Mouse (Mus musculus): ENCODE data around the gene Spata13. TPM values are rescaled to one million over a fixed set of nuclear protein-coding genes. Genes with fewer than 3 reads are reported as not detected.
A peak's percentile ranks its signal among the peaks of the same experiment; 100 is the strongest.

Spata13 gene
- polyA plus RNA-seq, 1 experiment from 2014 or later: 121 TPM

DNA sequence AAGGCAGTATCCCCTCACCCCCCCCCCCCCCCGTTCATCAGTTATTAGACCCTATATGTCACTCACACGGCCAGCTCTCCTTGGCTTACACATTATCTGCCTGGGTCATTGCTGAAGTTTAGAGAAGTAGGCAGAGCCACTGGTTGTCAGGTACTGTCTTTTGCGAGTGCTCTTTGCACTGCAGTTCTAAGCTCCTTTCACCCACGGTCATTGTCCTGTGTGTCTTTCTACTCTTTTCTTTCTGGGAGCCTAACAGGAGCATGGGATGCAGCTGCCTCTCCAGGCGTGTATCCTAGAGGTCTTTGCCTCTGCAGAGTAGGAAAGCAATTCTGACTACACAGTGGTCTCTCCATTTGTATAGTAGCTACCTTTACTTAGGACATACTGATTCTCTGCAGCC lies 27.5 kb downstream of the Spata13 start:
- peaks cover 37% of the 10 kb centered on the region for H3K36me3 ChIP-seq (replicated peaks)
- no peak overlapping the region for H3K4me3 ChIP-seq (replicated peaks)
- ATAC-seq (ENCODE audit: low FRiP score): no peak
- no peaks in the 10 kb centered on the region for H3K9me3 ChIP-seq
- 94% methylated on average over 5 of the region's 5 CpGs for WGBS
- no peak overlapping the region for H3K4me2 ChIP-seq
- peaks cover 26% of the 10 kb centered on the region for H3K4me1 ChIP-seq
- H3K27ac ChIP-seq: no peak overlapping the region
- no peak overlapping the region for H3K9ac ChIP-seq
- H3K27me3 ChIP-seq: no peaks in the 10 kb centered on the region

DNA sequence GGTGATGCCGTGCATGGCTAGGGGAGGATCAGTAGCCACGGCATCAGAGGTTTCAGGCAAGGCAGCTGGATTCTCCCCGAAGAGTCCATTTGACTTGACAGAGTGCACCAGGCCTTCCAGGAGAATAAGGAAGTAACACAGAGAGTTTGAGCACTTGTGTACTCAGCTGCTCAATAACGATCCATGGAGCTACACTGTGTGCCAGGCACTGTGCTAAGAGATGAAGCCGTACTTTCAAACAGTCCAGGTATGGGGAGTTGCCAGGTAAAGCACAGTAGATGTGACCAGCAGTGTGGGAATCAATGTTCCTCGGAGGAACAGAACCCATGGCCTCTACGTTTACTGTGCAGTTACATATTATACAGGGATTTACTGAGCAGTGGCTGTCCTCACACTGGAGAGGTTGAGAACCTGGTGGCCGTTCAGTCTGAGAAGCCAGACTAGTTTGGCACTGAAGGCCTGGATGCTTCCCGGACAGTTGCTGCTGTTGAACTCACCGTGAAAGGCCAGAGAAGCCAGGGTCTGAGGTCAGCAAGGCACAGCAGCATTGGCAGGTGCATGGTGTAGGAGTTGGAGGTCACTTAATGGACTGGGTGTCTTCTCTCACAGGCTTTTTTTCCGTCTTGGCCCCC lies 29.6 kb downstream of the Spata13 start:
- Histone ChIP-seq H3K4me2 (no peak overlapping the region), H3K4me1 (peaks cover 24% of the 10 kb centered on the region), H3K9ac (no peak overlapping the region), H3K27ac (0 out of 2 replicates have a peak overlapping the region, but pooled peaks have one; percentile 15), H3K36me3 (replicated peaks) (peaks cover 37% of the 10 kb centered on the region), H3K9me3 (no peaks in the 10 kb centered on the region), H3K4me3 (replicated peaks) (no peak overlapping the region), H3K27me3 (no peaks in the 10 kb centered on the region)
- 89% methylated on average over 11 of the region's 11 CpGs for WGBS
- ATAC-seq (ENCODE audit: low FRiP score): no peak

DNA sequence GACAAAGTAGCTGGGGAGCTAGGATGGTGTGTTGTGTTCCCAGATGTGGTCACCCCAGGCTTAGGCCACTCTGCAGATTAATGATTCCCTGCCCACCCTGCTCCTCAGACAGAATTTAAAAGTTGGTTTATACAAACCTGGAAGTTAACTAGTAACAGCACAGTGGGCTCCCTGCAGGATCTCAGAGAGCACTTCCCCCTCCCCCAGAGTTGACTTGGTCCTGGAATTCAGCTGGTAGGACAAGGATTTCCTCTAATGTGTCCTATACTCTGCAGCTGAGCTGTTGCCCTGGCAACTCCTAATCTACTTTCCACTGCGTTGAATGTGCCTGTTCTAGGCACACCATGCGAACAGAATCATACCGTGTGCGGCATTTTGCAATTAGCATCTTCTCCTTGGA lies 30.8 kb downstream of the Spata13 start:
- Histone ChIP-seq H3K4me3 (replicated peaks) (no peak overlapping the region), H3K27ac (no peak overlapping the region), H3K9me3 (no peaks in the 10 kb centered on the region), H3K4me2 (no peak overlapping the region; the same call in 1 of the 2 replicates), H3K27me3 (no peaks in the 10 kb centered on the region), H3K36me3 (replicated peaks) (peaks cover 29% of the 10 kb centered on the region), H3K9ac (no peak overlapping the region), H3K4me1 (peaks cover 29% of the 10 kb centered on the region)
- WGBS: 21% methylated on average over 4 of the region's 4 CpGs
- peak; percentile 71; the same call in 1 of the 2 replicates for ATAC-seq (ENCODE audit: low FRiP score)

DNA sequence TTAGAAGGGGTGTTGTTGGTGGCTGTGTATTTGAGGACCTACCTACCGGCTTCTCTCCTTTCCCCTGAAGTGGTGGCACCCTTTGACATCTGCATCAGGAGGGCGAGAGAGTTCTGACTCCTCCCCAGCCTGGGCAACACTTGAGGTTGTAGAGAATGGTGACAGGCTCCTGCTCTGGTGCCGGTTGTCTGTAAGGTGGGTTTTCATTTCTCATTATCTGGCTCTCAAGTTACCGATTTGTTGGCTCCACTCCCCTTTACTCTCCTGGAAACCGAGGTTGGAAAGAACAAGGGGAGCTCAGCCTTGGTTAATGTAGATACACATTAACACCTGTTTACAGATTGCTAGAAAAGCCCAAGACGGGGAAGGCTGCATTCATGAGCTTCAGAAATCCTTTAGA lies 31.5 kb downstream of the Spata13 start:
- WGBS: 70% methylated on average over 6 of the region's 6 CpGs
- ATAC-seq (ENCODE audit: low FRiP score): no peak
- no peak overlapping the region for H3K4me3 ChIP-seq (replicated peaks)
- peaks cover 36% of the 10 kb centered on the region for H3K4me1 ChIP-seq
- no peaks in the 10 kb centered on the region for H3K27me3 ChIP-seq
- no peak overlapping the region for H3K4me2 ChIP-seq
- H3K27ac ChIP-seq: no peak overlapping the region
- peaks cover 25% of the 10 kb centered on the region for H3K36me3 ChIP-seq (replicated peaks)
- no peak overlapping the region for H3K9ac ChIP-seq
- no peaks in the 10 kb centered on the region for H3K9me3 ChIP-seq

DNA sequence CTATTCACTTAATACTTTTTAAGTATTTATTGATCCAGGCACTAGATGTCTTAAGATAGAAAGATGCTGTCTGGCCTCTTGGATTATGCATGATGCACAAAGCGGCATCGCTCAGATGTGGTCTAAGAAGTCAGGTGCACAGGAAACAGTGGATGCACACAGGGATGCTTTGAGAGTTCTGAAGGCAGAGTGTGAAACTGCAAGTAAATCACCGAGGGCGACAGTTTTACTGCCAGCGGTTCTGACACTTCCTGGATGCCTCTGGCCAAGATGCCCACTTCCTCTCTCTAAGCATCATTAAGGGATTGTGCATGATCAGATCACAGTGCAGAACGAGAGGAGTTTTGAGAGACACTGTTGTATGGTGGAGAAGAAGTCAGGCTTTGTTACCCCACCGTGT lies 32.5 kb downstream of the Spata13 start:
- peaks cover 46% of the 10 kb centered on the region for H3K4me1 ChIP-seq
- 91% methylated on average over 7 of the region's 7 CpGs for WGBS

DNA sequence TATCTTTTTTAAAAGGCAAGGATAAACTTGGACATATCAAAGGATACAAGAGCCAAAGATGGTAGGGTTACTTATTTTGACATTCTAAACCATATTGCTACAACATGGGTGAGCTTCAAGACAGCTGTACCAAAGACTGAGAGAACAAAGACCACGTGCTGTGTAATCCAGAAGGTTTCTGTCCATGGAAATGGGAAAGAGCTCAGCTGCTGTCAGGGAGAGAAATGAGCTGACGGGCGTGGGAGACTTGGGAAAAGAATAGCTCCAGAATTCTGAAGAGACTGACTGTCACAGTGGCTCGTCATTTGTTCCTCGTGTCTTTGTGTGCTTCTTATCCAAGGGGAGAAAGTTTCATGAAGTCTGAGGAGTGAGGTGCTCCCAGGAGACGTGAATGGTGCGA lies 36.4 kb downstream of the Spata13 start:
- Histone ChIP-seq H3K9ac (no peak overlapping the region), H3K9me3 (no peaks in the 10 kb centered on the region), H3K36me3 (replicated peaks) (no peaks in the 10 kb centered on the region), H3K4me3 (replicated peaks) (no peak overlapping the region), H3K4me2 (no peak overlapping the region), H3K4me1 (peaks cover 39% of the 10 kb centered on the region), H3K27ac (0 out of 2 replicates have a peak overlapping the region, but pooled peaks have one; percentile 53), H3K27me3 (no peaks in the 10 kb centered on the region)
- 39% methylated on average over 7 of the region's 7 CpGs for WGBS
- ATAC-seq (ENCODE audit: low FRiP score): no peak

More for the DNA sequence above, 32.5 kb downstream of the Spata13 start:
- ATAC-seq (ENCODE audit: low FRiP score): no peak
- Histone ChIP-seq H3K9ac (no peak overlapping the region), H3K9me3 (no peaks in the 10 kb centered on the region), H3K4me3 (replicated peaks) (no peak overlapping the region), H3K36me3 (replicated peaks) (peaks cover 15% of the 10 kb centered on the region), H3K27ac (no peak overlapping the region), H3K4me2 (no peak overlapping the region), H3K27me3 (no peaks in the 10 kb centered on the region)

DNA sequence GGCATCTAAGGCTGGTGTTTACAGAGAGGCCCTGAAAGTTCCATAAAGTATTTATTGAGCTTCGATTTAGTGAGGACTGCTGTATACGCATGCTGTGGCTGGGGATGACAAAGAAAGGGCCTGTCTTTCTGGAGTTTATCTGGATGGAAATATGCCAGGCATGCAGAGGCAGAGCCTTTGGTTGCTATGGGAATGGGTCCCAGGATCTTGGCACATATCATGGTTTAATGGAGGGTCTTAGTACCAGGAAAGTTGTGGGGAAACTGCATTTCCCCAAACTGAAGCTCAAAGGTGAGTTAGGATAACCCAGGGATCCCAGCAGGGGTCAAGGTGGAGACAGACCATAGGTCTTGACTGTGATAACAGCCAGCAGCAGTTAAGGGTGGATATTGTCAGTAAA lies 37.7 kb downstream of the Spata13 start:
- Histone ChIP-seq H3K9me3 (no peaks in the 10 kb centered on the region), H3K4me2 (no peak overlapping the region), H3K27me3 (no peaks in the 10 kb centered on the region), H3K9ac (no peak overlapping the region), H3K27ac (no peak overlapping the region), H3K4me3 (replicated peaks) (no peak overlapping the region), H3K4me1 (peaks cover 38% of the 10 kb centered on the region), H3K36me3 (replicated peaks) (no peaks in the 10 kb centered on the region)
- WGBS: 59% methylated on average over 2 of the region's 2 CpGs
- no peak for ATAC-seq (ENCODE audit: low FRiP score)

DNA sequence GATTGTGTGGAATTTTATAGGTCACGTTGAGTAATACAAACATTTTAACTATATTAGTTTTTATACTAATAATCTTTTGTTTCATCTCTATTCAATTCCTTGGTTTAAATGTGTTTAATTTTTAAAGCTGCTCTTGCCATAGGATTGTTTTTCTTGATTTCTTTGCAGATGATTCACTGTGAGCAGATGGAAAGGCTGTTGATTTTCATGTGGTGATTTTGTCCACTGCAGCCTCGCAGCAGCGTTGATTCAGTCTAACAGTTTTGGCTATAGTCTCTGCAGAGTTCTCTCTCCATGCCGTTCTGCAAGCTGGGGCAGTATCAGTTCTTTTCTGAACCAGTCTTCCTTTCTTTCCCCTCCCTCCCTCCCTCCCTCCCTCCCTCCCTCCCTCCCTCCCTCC lies 41.9 kb downstream of the Spata13 start:
- Histone ChIP-seq H3K36me3 (replicated peaks) (no peaks in the 10 kb centered on the region; the same call in 1 of the 2 replicates), H3K4me2 (no peak overlapping the region), H3K9ac (no peak overlapping the region), H3K9me3 (no peaks in the 10 kb centered on the region), H3K4me3 (replicated peaks) (no peak overlapping the region), H3K27ac (no peak overlapping the region), H3K4me1 (peaks cover 30% of the 10 kb centered on the region), H3K27me3 (no peaks in the 10 kb centered on the region)
- 92% methylated on average over 4 of the region's 4 CpGs for WGBS
- ATAC-seq (ENCODE audit: low FRiP score): no peak

DNA sequence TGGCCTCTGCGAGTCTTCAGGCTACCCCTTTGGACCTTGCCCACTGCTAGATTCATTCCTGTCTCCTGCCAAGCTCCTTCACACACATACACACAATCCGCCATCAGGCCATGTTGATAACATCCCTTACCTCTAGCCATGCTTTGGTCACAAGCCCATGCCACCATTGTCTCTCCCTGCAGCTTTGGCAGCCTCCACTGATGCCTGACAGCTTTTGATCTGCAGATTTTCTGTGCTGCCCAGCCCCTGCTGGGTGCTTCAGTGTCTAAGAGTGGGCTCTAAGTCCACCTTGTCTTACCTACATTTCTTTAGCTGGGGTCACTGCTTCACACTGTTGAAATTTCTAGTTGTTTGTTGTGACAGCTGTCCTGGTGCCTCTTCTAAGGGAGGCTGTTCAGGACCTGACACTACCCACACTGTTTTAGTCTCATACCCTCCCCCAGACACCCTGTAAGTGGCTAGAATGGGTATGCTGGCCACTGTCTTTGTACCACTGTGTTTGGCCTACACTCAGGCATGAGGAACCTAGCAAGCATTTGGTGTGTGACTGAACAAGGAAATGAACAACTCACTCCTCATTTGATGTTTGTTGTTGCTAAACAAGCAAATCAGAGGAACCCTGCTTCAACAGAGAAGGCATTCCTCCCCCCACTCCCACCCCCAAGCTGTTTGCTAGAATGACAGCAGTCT lies 43.0 kb downstream of the Spata13 start:
- no peak for ATAC-seq (ENCODE audit: low FRiP score)
- Histone ChIP-seq H3K4me2 (no peak overlapping the region), H3K36me3 (replicated peaks) (no peaks in the 10 kb centered on the region; the same call in 1 of the 2 replicates), H3K27me3 (no peaks in the 10 kb centered on the region), H3K9ac (no peak overlapping the region), H3K4me1 (peaks cover 26% of the 10 kb centered on the region), H3K9me3 (no peaks in the 10 kb centered on the region), H3K27ac (peak overlapping the region; percentile 0; the same call in 1 of the 2 replicates), H3K4me3 (replicated peaks) (no peak overlapping the region)
- 94% methylated on average over 2 of the region's 2 CpGs for WGBS

DNA sequence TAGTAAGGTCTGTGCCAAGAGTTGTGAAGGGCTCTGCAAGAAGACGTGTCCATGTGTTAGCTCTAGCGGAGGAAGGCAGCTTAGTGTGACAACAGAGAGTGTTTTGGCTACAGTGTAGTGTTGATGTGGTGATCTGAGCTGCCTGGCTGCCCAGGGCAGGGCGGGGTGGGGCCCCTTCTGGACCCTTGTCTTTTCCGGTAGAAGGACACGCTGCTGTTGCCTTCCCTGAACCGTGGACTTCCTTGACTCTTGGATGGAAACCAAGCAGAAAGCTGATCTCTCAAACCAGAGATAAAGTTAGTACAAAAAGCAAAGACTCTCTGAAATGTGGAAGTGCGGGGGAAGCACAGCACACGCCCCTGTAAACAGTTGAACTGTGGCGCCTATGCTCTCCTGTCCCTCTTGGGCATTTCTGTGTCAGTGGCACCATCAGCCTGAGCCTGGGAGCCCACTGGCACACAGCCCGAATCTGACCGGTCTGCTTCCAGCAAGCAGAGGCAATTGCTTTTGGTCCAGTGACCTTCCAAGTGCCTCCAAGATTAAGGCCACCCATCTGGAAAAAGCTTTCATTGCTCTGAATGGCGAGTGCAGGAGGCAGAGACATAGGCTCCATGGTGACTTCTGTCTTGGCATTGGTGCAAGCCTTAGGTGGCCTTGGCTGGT lies 48.7 kb downstream of the Spata13 start:
- H3K4me1 ChIP-seq: peaks cover 54% of the 10 kb centered on the region
- no peak overlapping the region for H3K4me3 ChIP-seq (replicated peaks)
- H3K9me3 ChIP-seq: no peaks in the 10 kb centered on the region
- WGBS: 58% methylated on average over 12 of the region's 12 CpGs
- 0 out of 2 replicates have a peak overlapping the region, but pooled peaks have one; percentile 25 for H3K9ac ChIP-seq
- H3K4me2 ChIP-seq: no peak overlapping the region; the same call in 1 of the 2 replicates
- H3K27ac ChIP-seq: peak overlapping the region; percentile 53; the same call in 1 of the 2 replicates
- H3K36me3 ChIP-seq (replicated peaks): no peaks in the 10 kb centered on the region
- H3K27me3 ChIP-seq: no peaks in the 10 kb centered on the region
- no peak for ATAC-seq (ENCODE audit: low FRiP score)

DNA sequence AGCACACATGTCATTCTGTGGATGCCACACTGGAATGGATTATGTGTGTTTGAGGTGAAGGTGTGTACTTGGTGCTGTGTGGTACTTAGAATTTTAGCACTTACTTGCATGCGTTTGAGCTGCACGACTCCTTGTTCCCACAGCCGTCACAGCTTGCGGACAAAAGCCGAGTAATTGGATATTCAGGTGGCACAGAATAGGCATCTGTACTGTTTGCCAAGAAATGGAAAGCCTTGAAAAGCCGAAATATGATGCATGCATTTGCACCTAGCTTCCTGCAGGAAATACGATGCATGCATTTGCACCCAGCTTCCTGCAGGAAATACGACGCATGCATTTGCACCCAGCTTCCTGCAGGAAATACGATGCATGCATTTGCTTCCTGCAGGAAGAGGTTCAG lies 50.2 kb downstream of the Spata13 start:
- Histone ChIP-seq H3K4me1 (peaks cover 65% of the 10 kb centered on the region), H3K27me3 (no peaks in the 10 kb centered on the region), H3K9me3 (no peaks in the 10 kb centered on the region), H3K27ac (0 out of 2 replicates have a peak overlapping the region, but pooled peaks have one; percentile 13), H3K4me3 (replicated peaks) (no peak overlapping the region), H3K9ac (no peak overlapping the region), H3K4me2 (no peak overlapping the region), H3K36me3 (replicated peaks) (no peaks in the 10 kb centered on the region)
- no peak for ATAC-seq (ENCODE audit: low FRiP score)
- 65% methylated on average over 10 of the region's 10 CpGs for WGBS

DNA sequence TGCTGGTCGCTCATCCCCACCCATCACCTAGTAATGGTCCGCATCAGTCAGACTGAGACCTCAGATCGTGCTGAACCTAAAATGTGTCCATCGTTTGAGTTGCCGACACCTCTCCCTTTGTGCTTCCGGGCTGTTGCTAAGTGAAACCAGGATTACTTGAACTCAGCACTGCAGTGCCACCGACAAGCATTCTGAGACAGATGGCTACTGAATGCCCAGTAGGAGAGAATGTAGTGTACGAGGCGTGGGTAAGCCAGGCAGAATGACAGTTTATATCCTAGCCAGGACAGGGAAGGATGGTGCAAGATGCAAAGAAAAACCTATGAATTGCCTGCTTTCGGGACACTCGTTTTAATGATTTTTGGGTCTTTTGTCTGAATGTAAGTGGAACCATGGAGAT lies 52.9 kb downstream of the Spata13 start:
- Histone ChIP-seq H3K9ac (no peak overlapping the region), H3K4me3 (replicated peaks) (no peak overlapping the region), H3K9me3 (no peaks in the 10 kb centered on the region), H3K4me2 (no peak overlapping the region), H3K4me1 (peaks cover 80% of the 10 kb centered on the region), H3K27ac (peak overlapping the region; percentile 57), H3K36me3 (replicated peaks) (peaks cover 9% of the 10 kb centered on the region), H3K27me3 (no peaks in the 10 kb centered on the region)
- ATAC-seq (ENCODE audit: low FRiP score): no peak
- WGBS: 69% methylated on average over 11 of the region's 11 CpGs
